Mouse (Mus musculus): ENCODE results near the gene Cpne5.

Gene Cpne5

GRCm38 (mm10) chr17:29237772-29238420 lies at the start of gene Cpne5:
Cpne5 (minus strand) TSS chr17:29238167.
- DNase-seq: peak; percentile 42

GRCm38 (mm10) chr17:29282216-29282952 lies 44.4 kb upstream of the Cpne5 start:
- no peak for DNase-seq

DNA sequence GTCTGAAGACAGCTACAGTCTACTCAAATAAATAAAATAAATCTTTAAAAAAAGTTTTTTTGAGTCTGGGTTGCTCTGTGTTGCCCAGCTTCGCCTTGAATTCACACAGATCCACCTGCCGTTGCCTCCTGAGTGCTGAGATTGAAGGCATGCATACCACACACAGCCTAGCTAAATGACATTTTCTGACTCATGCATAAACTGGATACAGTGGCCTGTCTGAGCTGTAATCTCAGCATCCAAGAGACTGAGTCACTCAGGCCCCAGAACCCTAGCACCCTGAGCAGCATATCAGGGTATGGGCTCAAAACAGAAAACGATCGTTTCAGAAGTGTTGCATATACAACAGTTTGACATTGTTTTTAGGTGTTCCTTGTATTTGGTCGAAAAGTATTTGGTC lies 43.6 kb upstream of the Cpne5 start:
- DNase-seq: no peak

GRCm38 (mm10) chr17:29280422-29280821 lies 42.5 kb upstream of the Cpne5 start:
- DNase-seq: no peak

GRCm38 (mm10) chr17:29273889-29274288 lies 35.9 kb upstream of the Cpne5 start:
- peak; percentile 83 for DNase-seq

DNA sequence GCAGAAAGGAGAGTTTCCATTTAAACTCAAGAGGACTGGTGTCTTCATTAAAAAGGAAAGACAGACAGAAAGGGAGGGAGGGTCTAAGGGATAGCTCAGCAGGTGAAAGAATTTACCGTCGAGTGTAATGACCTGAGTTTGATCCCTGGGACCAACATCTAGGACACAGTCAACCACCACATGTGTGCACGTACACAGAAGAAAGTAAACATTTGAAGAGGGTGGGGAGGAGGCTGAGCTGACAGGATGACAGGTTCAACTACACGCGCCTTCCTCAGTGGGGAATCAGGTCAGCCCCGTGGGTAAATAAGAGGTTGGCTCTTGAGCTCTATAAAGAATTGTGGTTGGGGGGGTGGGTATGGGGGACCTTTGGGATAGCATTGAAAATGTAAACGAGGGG lies 35.2 kb upstream of the Cpne5 start:
- DNase-seq: no peak

DNA sequence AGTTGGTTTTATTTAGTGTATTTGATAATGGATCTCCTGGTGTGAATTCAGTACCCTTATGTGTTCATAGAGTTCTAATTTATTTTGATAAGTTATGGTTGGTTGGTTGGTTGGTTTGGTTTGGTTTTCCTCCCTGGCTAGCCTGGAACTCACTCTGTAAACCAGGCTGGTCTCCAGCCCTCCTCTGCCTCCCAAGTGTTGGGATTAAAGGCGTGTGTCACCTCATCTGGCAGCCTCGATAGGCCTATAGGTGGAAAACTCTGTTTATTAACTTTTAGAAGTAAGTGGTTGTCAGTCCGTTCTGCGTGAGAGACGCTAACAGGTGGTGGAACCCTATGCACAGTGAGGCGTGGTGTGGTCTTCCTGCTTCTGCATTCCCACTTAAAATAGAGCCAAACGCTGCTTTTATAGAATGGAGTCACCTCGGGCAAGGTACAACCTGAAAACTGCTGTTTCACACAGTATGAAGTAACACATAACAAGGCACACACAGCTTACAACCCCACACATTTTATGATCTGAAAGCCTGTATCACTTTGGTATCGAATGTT lies 32.3 kb upstream of the Cpne5 start:
- peak; percentile 7 for DNase-seq

GRCm38 (mm10) chr17:29269349-29269706 lies 31.4 kb upstream of the Cpne5 start:
- no peak for DNase-seq

GRCm38 (mm10) chr17:29268682-29269348 lies 30.8 kb upstream of the Cpne5 start, which contains the start of gene BC004004:
BC004004 (plus strand) TSS chr17:29268788.
- DNase-seq: peak; percentile 97

GRCm38 (mm10) chr17:29267931-29268681 lies 30.1 kb upstream of the Cpne5 start:
- DNase-seq: peak; percentile 5

GRCm38 (mm10) chr17:29267040-29267439 lies 29.1 kb upstream of the Cpne5 start:
- DNase-seq: peak; percentile 6

- DNase-seq: no peak
These were observed 26.8 kb upstream of the Cpne5 start for GRCm38 (mm10) chr17:29264760-29265159.

DNA sequence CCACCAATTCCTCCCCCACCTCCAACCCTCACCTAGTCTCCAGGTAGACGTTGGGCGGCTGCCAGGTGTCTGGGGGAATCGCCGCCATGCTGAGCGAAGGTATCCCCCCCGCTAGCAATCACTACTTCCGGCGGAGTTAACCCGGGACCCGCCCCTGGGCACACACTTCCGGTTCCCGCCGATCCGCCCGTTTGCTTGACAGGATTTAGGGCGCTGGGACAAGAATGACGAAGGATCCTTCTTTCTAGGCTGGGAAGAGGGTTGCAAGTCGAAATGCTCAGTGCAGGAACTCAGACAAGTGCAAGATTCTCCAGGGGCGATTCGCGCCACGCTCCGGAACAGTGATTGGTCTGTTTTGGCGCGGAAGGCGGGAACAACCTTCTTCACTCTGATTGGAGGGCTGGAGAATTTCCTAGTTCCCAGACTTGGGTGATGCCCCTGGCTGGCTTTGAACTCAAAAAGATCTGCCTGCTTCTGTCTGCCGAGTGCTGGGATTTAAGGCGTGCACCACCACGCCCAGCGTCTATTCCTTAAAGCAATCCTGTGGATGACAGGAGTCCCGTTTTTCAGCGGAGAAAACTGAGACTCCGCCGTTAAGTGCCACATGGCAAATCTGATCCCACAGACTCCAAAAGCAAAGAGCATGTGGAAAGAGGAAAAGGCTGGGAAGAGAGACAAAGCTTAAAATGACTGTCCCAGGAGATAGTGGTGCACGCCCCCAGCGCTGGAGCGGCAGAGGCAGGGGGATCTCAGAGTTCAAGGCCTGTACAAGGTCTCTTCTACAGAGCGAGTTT lies 26.1 kb upstream of the Cpne5 start, which contains the start of gene Ppil1:
Ppil1 (minus strand) TSS at position 347 of the 794 bp plus-strand sequence.
- peak; percentile 90 for DNase-seq

- DNase-seq: no peak
These were observed 25.4 kb upstream of the Cpne5 start for GRCm38 (mm10) chr17:29263417-29263816.

- no peak for DNase-seq
These were observed 24.3 kb upstream of the Cpne5 start for GRCm38 (mm10) chr17:29262259-29262649.

DNA sequence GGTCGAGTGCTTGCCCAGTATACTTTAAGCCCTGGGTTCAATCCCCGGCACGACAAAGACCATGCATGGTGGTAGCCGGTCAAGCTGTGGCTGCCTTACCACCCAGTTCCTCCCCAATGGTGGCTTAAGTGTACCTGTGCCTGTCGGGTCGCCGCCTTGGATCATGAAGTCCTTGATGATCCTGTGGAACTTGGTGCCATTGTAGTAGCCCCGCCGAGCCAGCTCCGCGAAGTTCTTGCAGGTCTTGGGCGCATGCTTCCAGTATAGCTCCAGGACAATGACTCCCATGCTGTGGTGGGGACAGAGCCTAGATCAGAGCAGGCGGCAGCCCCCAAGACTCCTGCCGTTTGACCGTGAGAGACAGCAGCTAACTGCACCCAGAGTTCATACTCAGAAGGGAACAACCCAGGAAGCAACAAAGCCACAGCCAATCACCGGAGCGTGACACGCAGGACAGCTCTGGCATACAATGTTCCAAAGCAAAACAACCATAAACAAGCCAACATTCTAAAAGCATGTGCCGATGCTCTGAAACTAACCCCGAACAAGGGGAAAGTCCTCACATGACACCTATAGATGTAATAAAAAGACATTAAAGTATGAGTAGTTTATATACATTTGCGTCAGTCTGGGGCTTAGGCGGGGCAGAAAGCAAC lies 23.8 kb upstream of the Cpne5 start:
- DNase-seq: no peak

DNA sequence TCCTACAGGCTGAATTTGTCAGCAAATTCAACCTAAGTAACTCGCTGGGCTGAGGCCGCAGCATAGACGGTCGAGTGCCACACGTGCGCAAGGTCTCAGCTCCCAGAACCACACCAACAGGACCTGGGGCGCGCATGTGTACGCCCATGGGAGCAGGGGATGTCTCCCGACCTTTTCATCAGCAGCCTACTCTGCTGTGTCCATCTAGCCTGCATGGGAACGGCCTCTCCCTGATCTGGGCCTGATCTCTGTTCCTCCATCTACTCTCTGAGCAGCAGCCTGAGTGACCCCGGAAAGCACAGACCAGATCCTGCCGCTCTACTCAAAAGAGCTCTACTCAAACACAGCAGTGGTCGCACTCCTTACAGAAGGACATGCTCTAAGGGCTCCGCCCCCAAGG lies 22.5 kb upstream of the Cpne5 start:
- DNase-seq: no peak

DNA sequence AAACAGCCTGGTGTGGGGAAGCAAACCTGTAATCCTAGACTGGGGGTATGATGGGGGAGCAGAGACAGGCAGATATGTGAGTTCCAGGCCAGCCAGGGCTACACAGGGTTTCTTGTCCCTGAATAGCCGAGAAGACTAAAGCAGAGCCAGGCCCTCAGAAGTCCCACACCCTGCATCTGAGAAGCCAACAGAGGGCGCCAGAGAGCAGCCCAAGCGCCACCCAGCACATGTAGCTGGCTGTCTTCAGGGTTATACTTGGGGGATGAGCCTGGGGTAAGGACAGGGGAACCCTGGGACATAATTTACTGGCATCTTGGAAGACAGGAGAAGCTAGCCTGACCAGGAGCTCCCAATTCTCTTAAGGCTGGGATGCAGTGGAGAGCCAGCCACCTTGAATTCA lies 21.5 kb upstream of the Cpne5 start:
- DNase-seq: peak; percentile 91

- DNase-seq: peak; percentile 55
These were observed 21.0 kb upstream of the Cpne5 start for GRCm38 (mm10) chr17:29258921-29259320.

DNA sequence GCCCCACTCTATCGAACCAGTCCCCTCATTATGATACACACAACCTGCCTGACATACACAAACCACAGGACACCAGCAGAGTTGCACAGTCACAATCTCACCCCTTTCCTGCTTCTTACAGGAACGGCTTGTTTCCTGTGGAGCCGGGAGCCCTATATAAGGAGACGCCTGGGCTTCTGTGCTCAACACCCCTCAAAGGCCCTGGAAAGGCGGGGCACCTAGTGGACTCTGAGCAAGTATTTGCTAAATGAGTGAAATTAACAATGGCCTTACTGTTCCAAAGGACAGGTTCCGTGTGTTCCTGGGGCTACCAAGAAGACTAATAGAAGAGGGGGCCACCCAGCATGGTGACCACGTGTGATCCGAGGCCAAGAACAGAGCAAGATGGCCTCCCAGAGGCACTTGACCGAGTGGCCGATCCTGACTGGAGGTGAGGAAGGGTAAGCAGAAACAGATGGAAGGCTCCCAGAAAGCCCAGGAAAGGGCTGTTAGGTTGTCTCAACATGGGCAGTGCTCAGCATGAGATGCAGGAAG lies 20.1 kb upstream of the Cpne5 start:
- no peak for DNase-seq

- no peak for DNase-seq
These were observed 19.1 kb upstream of the Cpne5 start for GRCm38 (mm10) chr17:29257001-29257511.

All from kidney, postnatal 10 days (tissue).